Mouse (Mus musculus) MEL (cell line): ENCODE measurements at regions not wholly inside any gene's neighbourhood (a gene's known extent, or its start where the extent isn't known, plus 50 kb on each side); places are given as distances from the start of the nearest gene placed in this dataset.

Source experiments
- CTCF ChIP-seq, 3 experiments: IDR thresholded peaks in 2 of 3; conservative IDR thresholded peaks in 1 of 3; 2 replicates each; pipeline ENCODE4 v1.5.1; 2011 to 2012; ENCODE audit warnings: low read length in 3 of 3, low read depth in 2 of 3, mild to moderate bottlenecking in 2 of 3, improper control_type of control experiment in 1 of 3, inconsistent platforms in 1 of 3, mixed read lengths in 1 of 3, moderate library complexity in 1 of 3; ENCODE audit not compliant: control insufficient read depth in 1 of 3, insufficient read depth in 1 of 3, poor library complexity in 1 of 3, severe bottlenecking in 1 of 3
- HCFC1 ChIP-seq: IDR thresholded peaks from 2 replicates; pipeline ENCODE4 v1.6.1; 2012; ENCODE audit warnings: low read depth, mild to moderate bottlenecking, inconsistent platforms, low read length, improper control_type of control experiment, moderate library complexity
- NRF1 ChIP-seq: IDR thresholded peaks from 2 replicates; pipeline ENCODE4 v1.6.1; 2014; ENCODE audit warnings: low read depth, mild to moderate bottlenecking, inconsistent platforms, low read length, improper control_type of control experiment, moderate library complexity; ENCODE audit not compliant: poor library complexity, insufficient read depth, severe bottlenecking
- POLR2A ChIP-seq, 2 experiments: IDR thresholded peaks; 2 replicates each; pipeline ENCODE4 v1.6.1; 2011 to 2012; ENCODE audit warnings: low read length in 2 of 2, mild to moderate bottlenecking in 2 of 2, control low read depth in 1 of 2, improper control_type of control experiment in 1 of 2, low read depth in 1 of 2, moderate library complexity in 1 of 2; ENCODE audit not compliant: control insufficient read depth in 1 of 2, insufficient read depth in 1 of 2, poor library complexity in 1 of 2
- RAD21 ChIP-seq: IDR thresholded peaks from 2 replicates; pipeline ENCODE4 v1.6.1; 2011; ENCODE audit warnings: mild to moderate bottlenecking, low read depth, low read length, improper control_type of control experiment
- SIN3A ChIP-seq: IDR thresholded peaks from 2 replicates; pipeline ENCODE4 v1.6.1; 2012; ENCODE audit warnings: low read length, improper control_type of control experiment, inconsistent platforms
- TAL1 ChIP-seq: IDR thresholded peaks from 2 replicates; pipeline ENCODE4 v1.6.1; 2012; ENCODE audit warnings: mild to moderate bottlenecking, inconsistent platforms, low read length, moderate library complexity, mixed read lengths
- ZNF384 ChIP-seq: IDR thresholded peaks from 2 replicates; pipeline ENCODE4 v1.6.1; 2012; ENCODE audit warnings: low read depth, mild to moderate bottlenecking, inconsistent platforms, low read length, improper control_type of control experiment

DNA sequence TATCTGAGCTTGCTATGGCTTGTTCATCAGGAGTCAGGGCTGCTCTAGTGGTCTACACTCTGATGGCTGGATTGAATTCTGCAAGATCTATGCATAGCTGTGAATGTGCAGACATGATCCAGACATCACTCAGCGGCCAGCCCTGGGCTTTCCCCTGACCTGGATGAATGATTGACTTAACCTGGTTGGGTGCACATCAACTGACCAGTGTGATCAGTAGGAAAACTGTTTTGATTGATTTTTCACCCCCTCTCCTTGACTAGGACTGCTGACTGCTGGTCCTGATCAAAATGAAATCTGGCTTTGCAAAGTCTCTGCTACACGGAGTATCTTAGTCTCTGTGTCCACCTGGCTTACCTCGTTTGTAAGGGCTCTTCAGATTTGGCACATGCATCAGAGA is 123.3 kb downstream of the Trim29 start:
- TF ChIP-seq POLR2A (IDR thresholded peaks at IDR 0.05; ENCODE audit: control insufficient read depth in 1 of 2, insufficient read depth in 1 of 2, low read depth in 1 of 2, low read length in 2 of 2, poor library complexity in 1 of 2) (no peak), CTCF (IDR thresholded peaks at IDR 0.05 in 2 of 3, conservative IDR thresholded peaks at IDR 0.05 in 1 of 3; ENCODE audit: control insufficient read depth in 1 of 3, insufficient read depth in 1 of 3, low read depth in 2 of 3, low read length in 3 of 3, poor library complexity in 1 of 3, severe bottlenecking in 1 of 3) (no peak), SIN3A (no peak), TAL1 (no peak), HCFC1 (no peak), ZNF384 (no peak), NRF1 (no peak), RAD21 (no peak)
